Mouse (Mus musculus): ENCODE measurements around the gene Ccdc38.

Ccdc38 gene

GRCm38 (mm10) chr10:93608051-93608450 is 67.6 kb downstream of the Ccdc38 start:
- DNase-seq (ENCODE audit: low spot score in 2 of 2) = no peak

- no peak for DNase-seq (ENCODE audit: low spot score in 2 of 2)
Observed at GRCm38 (mm10) chr10:93609236-93609635, 68.8 kb downstream of the Ccdc38 start.

- DNase-seq (ENCODE audit: low spot score in 2 of 2) = no peak
Observed at GRCm38 (mm10) chr10:93610896-93611295, 70.5 kb downstream of the Ccdc38 start.

- DNase-seq (ENCODE audit: low spot score in 2 of 2) = peak in 1 of 2 experiments; percentile 11
Observed at GRCm38 (mm10) chr10:93611419-93612007, 71.1 kb downstream of the Ccdc38 start.

GRCm38 (mm10) chr10:93614850-93615249 is 74.4 kb downstream of the Ccdc38 start:
- no peak for DNase-seq (ENCODE audit: low spot score in 2 of 2)

- DNase-seq (ENCODE audit: low spot score in 2 of 2) = no peak
Observed at GRCm38 (mm10) chr10:93620438-93621179, 80.2 kb downstream of the Ccdc38 start.

GRCm38 (mm10) chr10:93623725-93624124 is 83.3 kb downstream of the Ccdc38 start:
- no peak for DNase-seq (ENCODE audit: low spot score in 2 of 2)

GRCm38 (mm10) chr10:93624151-93624550 is 83.7 kb downstream of the Ccdc38 start:
- no peak for DNase-seq (ENCODE audit: low spot score in 2 of 2)

- no peak for DNase-seq (ENCODE audit: low spot score in 2 of 2)
Observed at GRCm38 (mm10) chr10:93630310-93630709, 89.9 kb downstream of the Ccdc38 start.

- DNase-seq (ENCODE audit: low spot score in 2 of 2) = no peak
Observed at GRCm38 (mm10) chr10:93632086-93632485, 91.7 kb downstream of the Ccdc38 start.

- DNase-seq (ENCODE audit: low spot score in 2 of 2) = no peak
Observed at GRCm38 (mm10) chr10:93633563-93633962, 93.1 kb downstream of the Ccdc38 start.

All from thymus, postnatal 10 days (tissue).